Mouse (Mus musculus): ENCODE data around the gene Rpia. TPM values are rescaled to one million over a fixed set of nuclear protein-coding genes. Genes with fewer than 3 reads are reported as not detected.

Gene Rpia
- total RNA-seq, 2 experiments from 2014 or later, result 10.5 to 12.8 TPM

- no peak for DNase-seq (ENCODE audit: extremely low spot score in 1 of 2, low spot score in 2 of 2)
- intact Hi-C loops (cut with DNase I), result loop anchor here (10.0 kb wide), 1 partner anchor 314 kb away; no protein-coding TSS in a partner anchor
These were observed 18.5 kb upstream of the Rpia start for GRCm38 (mm10) chr6:70810524-70810923.

- intact Hi-C loops (cut with DNase I), result loop anchor here (5.0 kb wide), 1 partner anchor 94 kb away; no protein-coding TSS in a partner anchor
- DNase-seq (ENCODE audit: extremely low spot score in 1 of 2, low spot score in 2 of 2), result no peak
These were observed 14.5 kb upstream of the Rpia start for GRCm38 (mm10) chr6:70806514-70806912.

GRCm38 (mm10) chr6:70805820-70806513, 13.9 kb upstream of the Rpia start:
- peak; percentile 69 to 79 for DNase-seq (ENCODE audit: extremely low spot score in 1 of 2, low spot score in 2 of 2)
- intact Hi-C loops (cut with DNase I), result loop anchor here (5.0 kb wide), 1 partner anchor 94 kb away; no protein-coding TSS in a partner anchor

- DNase-seq (ENCODE audit: extremely low spot score in 1 of 2, low spot score in 2 of 2), result peak; percentile 53 to 64
- intact Hi-C loops (cut with DNase I), result loop anchor here (5.0 kb wide), 1 partner anchor 93 kb away; no protein-coding TSS in a partner anchor
These were observed 13.2 kb upstream of the Rpia start for GRCm38 (mm10) chr6:70805267-70805666.

GRCm38 (mm10) chr6:70804632-70805031, 12.6 kb upstream of the Rpia start:
- intact Hi-C loops (cut with DNase I), result loop anchor here (5.0 kb wide), 1 partner anchor 92 kb away; no protein-coding TSS in a partner anchor
- DNase-seq (ENCODE audit: extremely low spot score in 1 of 2, low spot score in 2 of 2), result peak in 1 of 2 experiments; percentile 9

GRCm38 (mm10) chr6:70797581-70798251, 5.7 kb upstream of the Rpia start:
- DNase-seq (ENCODE audit: extremely low spot score in 1 of 2, low spot score in 2 of 2), result peak in 1 of 2 experiments; percentile 64
- intact Hi-C loops (cut with DNase I), result no loop called here

GRCm38 (mm10) chr6:70796940-70797339, 4.9 kb upstream of the Rpia start:
- DNase-seq (ENCODE audit: extremely low spot score in 1 of 2, low spot score in 2 of 2), result no peak
- intact Hi-C loops (cut with DNase I), result no loop called here

GRCm38 (mm10) chr6:70792644-70793043, 612 bp upstream of the Rpia start:
- intact Hi-C loops (cut with DNase I), result no loop called here
- DNase-seq (ENCODE audit: extremely low spot score in 1 of 2, low spot score in 2 of 2), result no peak

- peak in 1 of 2 experiments; percentile 39 for DNase-seq (ENCODE audit: extremely low spot score in 1 of 2, low spot score in 2 of 2)
- intact Hi-C loops (cut with DNase I), result no loop called here
These were observed 925 bp downstream of the Rpia start for GRCm38 (mm10) chr6:70790852-70791761.

- intact Hi-C loops (cut with DNase I), result no loop called here
- no peak for DNase-seq (ENCODE audit: extremely low spot score in 1 of 2, low spot score in 2 of 2)
These were observed 1.9 kb downstream of the Rpia start for GRCm38 (mm10) chr6:70790034-70790650.

GRCm38 (mm10) chr6:70789134-70789533, 2.9 kb downstream of the Rpia start:
- intact Hi-C loops (cut with DNase I), result no loop called here
- no peak for DNase-seq (ENCODE audit: extremely low spot score in 1 of 2, low spot score in 2 of 2)

GRCm38 (mm10) chr6:70787524-70787923, 4.5 kb downstream of the Rpia start:
- intact Hi-C loops (cut with DNase I), result no loop called here
- no peak for DNase-seq (ENCODE audit: extremely low spot score in 1 of 2, low spot score in 2 of 2)

GRCm38 (mm10) chr6:70785852-70786251, 6.2 kb downstream of the Rpia start:
- intact Hi-C loops (cut with DNase I), result no loop called here
- no peak for DNase-seq (ENCODE audit: extremely low spot score in 1 of 2, low spot score in 2 of 2)

- intact Hi-C loops (cut with DNase I), result no loop called here
These were observed 7.2 kb downstream of the Rpia start for GRCm38 (mm10) chr6:70784811-70785210.

GRCm38 (mm10) chr6:70781336-70781735, 10.7 kb downstream of the Rpia start:
- intact Hi-C loops (cut with DNase I), result no loop called here
- no peak for DNase-seq (ENCODE audit: extremely low spot score in 1 of 2, low spot score in 2 of 2)

More at GRCm38 (mm10) chr6:70784811-70785210, 7.2 kb downstream of the Rpia start:
- peak in 1 of 2 experiments; percentile 7 for DNase-seq (ENCODE audit: extremely low spot score in 1 of 2, low spot score in 2 of 2)

- no peak for DNase-seq (ENCODE audit: extremely low spot score in 1 of 2, low spot score in 2 of 2)
- intact Hi-C loops (cut with DNase I), result no loop called here
These were observed 17.7 kb downstream of the Rpia start for GRCm38 (mm10) chr6:70774372-70774771.

- intact Hi-C loops (cut with DNase I), result no loop called here
- DNase-seq (ENCODE audit: extremely low spot score in 1 of 2, low spot score in 2 of 2), result no peak
These were observed 18.3 kb downstream of the Rpia start for GRCm38 (mm10) chr6:70773769-70774168.

GRCm38 (mm10) chr6:70768769-70769168, 23.3 kb downstream of the Rpia start:
- intact Hi-C loops (cut with DNase I), result loop anchor here (5.0 kb wide), 1 partner anchor 56 kb away; no protein-coding TSS in a partner anchor

More at GRCm38 (mm10) chr6:70768769-70769168, 23.3 kb downstream of the Rpia start:
- DNase-seq (ENCODE audit: extremely low spot score in 1 of 2, low spot score in 2 of 2), result peak; percentile 63 to 75

All from left cerebral cortex, postnatal 10 days (tissue).